Mouse (Mus musculus) small intestine, adult 2 months (tissue): ENCODE results near the gene Cct3. TPM values are rescaled to one million over a fixed set of nuclear protein-coding genes. Genes with fewer than 3 reads are reported as not detected.

Experiments used
- H3K27ac ChIP-seq: fragments of 200-500 bp; 2 replicates; pipeline ENCODE4 v1.5.1; 2012; ENCODE audit warnings: low read depth, low read length, control low read depth, inconsistent platforms; ENCODE audit not compliant: insufficient read depth
- H3K27me3 ChIP-seq: fragments of 200-500 bp; 2 replicates; pipeline ENCODE4 v1.6.1; 2012; ENCODE audit warnings: mild to moderate bottlenecking, moderate library complexity, low read length, inconsistent platforms; ENCODE audit not compliant: control insufficient read depth, insufficient read depth
- H3K36me3 ChIP-seq: fragments of 200-500 bp; 2 replicates; pipeline ENCODE4 v1.6.1; 2012; ENCODE audit warnings: mild to moderate bottlenecking, low read length, control low read depth, inconsistent platforms; ENCODE audit not compliant: control insufficient read depth, insufficient read depth
- H3K4me1 ChIP-seq: fragments of 200-500 bp; 2 replicates; pipeline ENCODE4 v1.6.1; 2012; ENCODE audit warnings: low read length, inconsistent platforms, mixed read lengths; ENCODE audit not compliant: control insufficient read depth, insufficient read depth, insufficient read length
- H3K4me3 ChIP-seq: fragments of 200-500 bp; 2 replicates; pipeline ENCODE4 v1.5.1; 2012; ENCODE audit warnings: low read depth, mild to moderate bottlenecking, control low read depth, inconsistent platforms, low read length, moderate library complexity
- CTCF ChIP-seq: fragments of 200-500 bp; IDR thresholded peaks from 2 replicates; pipeline ENCODE4 v1.5.1; 2012; ENCODE audit warnings: low read depth, mild to moderate bottlenecking, control low read depth, inconsistent platforms, low read length, moderate library complexity, mixed read lengths; ENCODE audit not compliant: insufficient replicate concordance, insufficient read length; ENCODE audit errors: extremely low read depth
- POLR2A ChIP-seq: fragments of 200-500 bp; IDR thresholded peaks from 2 replicates; pipeline ENCODE4 v1.6.1; 2012; ENCODE audit warnings: low read depth, mild to moderate bottlenecking, control low read depth, inconsistent platforms, low read length, moderate library complexity
- WGBS: fragments of 180-500 bp; shearing (Covaris S2); methylation state at CpG from one replicate; pipeline ENCODE4 v1.1.7; 2018; 5-methylcytosine and 5-hydroxymethylcytosine counted together
- polyA plus RNA-seq: library from polyadenylated mRNA; depleted of rRNA; stranded (reverse); fragments of >200 nt; gene quantifications from 2 replicates; pipeline ENCODE4 v1.2.3, GENCODE M21; 2012

The Cct3 gene
- polyA plus RNA-seq, 1 experiment = 73.9 TPM

- H3K4me1 ChIP-seq = no peaks in the 10 kb centered on the region
- H3K4me3 ChIP-seq = no peak overlapping the region
- no peak overlapping the region for H3K27ac ChIP-seq
- H3K27me3 ChIP-seq = no peaks in the 10 kb centered on the region
- TF ChIP-seq CTCF (no peak), POLR2A (no peak)
- WGBS = 94% methylated on average over 13 of the region's 13 CpGs
- peaks cover 92% of the 10 kb centered on the region for H3K36me3 ChIP-seq
These were observed 53.8 kb downstream of the Cct3 start for GRCm38 (mm10) chr3:88350732-88351131.

GRCm38 (mm10) chr3:88352907-88353306 lies 56.0 kb downstream of the Cct3 start:
- WGBS = 75% methylated on average over 9 of the region's 9 CpGs
- TF ChIP-seq POLR2A (no peak), CTCF (no peak)
- H3K36me3 ChIP-seq = peaks cover 92% of the 10 kb centered on the region
- no peak overlapping the region for H3K4me3 ChIP-seq
- no peaks in the 10 kb centered on the region for H3K27me3 ChIP-seq
- H3K27ac ChIP-seq = no peak overlapping the region
- no peaks in the 10 kb centered on the region for H3K4me1 ChIP-seq

- Histone ChIP-seq H3K27ac (no peak overlapping the region), H3K27me3 (no peaks in the 10 kb centered on the region), H3K4me1 (no peaks in the 10 kb centered on the region), H3K4me3 (no peak overlapping the region), H3K36me3 (peaks cover 94% of the 10 kb centered on the region)
- TF ChIP-seq POLR2A (no peak), CTCF (no peak)
- 88% methylated on average over 8 of the region's 8 CpGs for whole genome bisulfite sequencing
These were observed 57.7 kb downstream of the Cct3 start for GRCm38 (mm10) chr3:88354396-88355165.

GRCm38 (mm10) chr3:88359584-88359983 lies 62.7 kb downstream of the Cct3 start:
- 82% methylated on average over 5 of the region's 5 CpGs for WGBS
- peaks cover 72% of the 10 kb centered on the region for H3K36me3 ChIP-seq
- no peak overlapping the region for H3K27ac ChIP-seq
- TF ChIP-seq POLR2A (no peak), CTCF (no peak)
- H3K27me3 ChIP-seq = 0 out of 2 replicates have a peak, but pooled peaks cover 2% of the 10 kb centered on the region
- H3K4me3 ChIP-seq = no peak overlapping the region
- H3K4me1 ChIP-seq = no peaks in the 10 kb centered on the region

GRCm38 (mm10) chr3:88359989-88360388 lies 63.1 kb downstream of the Cct3 start:
- no peak overlapping the region for H3K27ac ChIP-seq
- TF ChIP-seq POLR2A = no peak
- no peak for TF ChIP-seq CTCF
- 0 out of 2 replicates have a peak, but pooled peaks cover 2% of the 10 kb centered on the region for H3K27me3 ChIP-seq
- H3K4me3 ChIP-seq = no peak overlapping the region
- WGBS = 78% methylated on average over 3 of the region's 3 CpGs
- H3K36me3 ChIP-seq = peaks cover 68% of the 10 kb centered on the region
- H3K4me1 ChIP-seq = peaks cover 3% of the 10 kb centered on the region; the same call in 1 of the 2 replicates

- no peak for TF ChIP-seq CTCF
- no peak for TF ChIP-seq POLR2A
- Histone ChIP-seq H3K36me3 (peaks cover 58% of the 10 kb centered on the region), H3K4me1 (peaks cover 3% of the 10 kb centered on the region; the same call in 1 of the 2 replicates), H3K4me3 (no peak overlapping the region), H3K27ac (no peak overlapping the region), H3K27me3 (0 out of 2 replicates have a peak, but pooled peaks cover 4% of the 10 kb centered on the region)
- WGBS = 76% methylated on average over 6 of the region's 6 CpGs
These were observed 64.2 kb downstream of the Cct3 start for GRCm38 (mm10) chr3:88361096-88361495.

GRCm38 (mm10) chr3:88361612-88362313 lies 64.8 kb downstream of the Cct3 start:
- Histone ChIP-seq H3K27me3 (0 out of 2 replicates have a peak, but pooled peaks cover 5% of the 10 kb centered on the region), H3K27ac (no peak overlapping the region), H3K36me3 (peaks cover 51% of the 10 kb centered on the region), H3K4me3 (no peak overlapping the region), H3K4me1 (peaks cover 3% of the 10 kb centered on the region; the same call in 1 of the 2 replicates)
- no peak for TF ChIP-seq POLR2A
- TF ChIP-seq CTCF = no peak
- 89% methylated on average over 2 of the region's 2 CpGs for WGBS
